Mouse (Mus musculus) E14TG2a.4 (cell line): ENCODE data around the gene Tubb4b.
A peak's percentile ranks its signal among the peaks of the same experiment; 100 is the strongest.

ENCODE experiments used
- H3K27me3 ChIP-seq: 2 replicates; pipeline ENCODE4 v1.6.1; 2014; ENCODE audit warnings: low read length, control low read depth; ENCODE audit not compliant: insufficient read depth
- H3K36me3 ChIP-seq: 2 replicates; pipeline ENCODE4 v1.6.1; 2014; ENCODE audit warnings: low read length, control low read depth; ENCODE audit not compliant: insufficient read depth
- H3K4me1 ChIP-seq: replicated peaks from 2 replicates; pipeline ENCODE4 v1.6.1; 2014; ENCODE audit warnings: low read depth, low read length, control low read depth
- H3K4me3 ChIP-seq: replicated peaks from 2 replicates; pipeline ENCODE4 v1.5.1; 2014; ENCODE audit warnings: mild to moderate bottlenecking, low read length
- H3K9me3 ChIP-seq: 2 replicates; pipeline ENCODE4 v1.6.1; 2014; ENCODE audit warnings: low read length, control low read depth
- CTCF ChIP-seq: conservative IDR thresholded peaks from 2 replicates; pipeline ENCODE4 v1.5.1; 2014; ENCODE audit warnings: low read length
- NANOG ChIP-seq: IDR thresholded peaks from 2 replicates; pipeline ENCODE4 v1.6.1; 2014; ENCODE audit warnings: borderline replicate concordance, low read length, mixed read lengths
- POU5F1 ChIP-seq: IDR thresholded peaks from 2 replicates; pipeline ENCODE4 v1.6.1; 2014; ENCODE audit warnings: low read length, borderline replicate concordance

Gene Tubb4b

GRCm38 (mm10) chr2:25240310-25240709 is 15.8 kb upstream of the Tubb4b start:
- Histone ChIP-seq H3K4me3 (peak overlapping the region; percentile 78), H3K27me3 (peaks cover 17% of the 10 kb centered on the region), H3K9me3 (no peaks in the 10 kb centered on the region), H3K36me3 (peaks cover 16% of the 10 kb centered on the region), H3K4me1 (peaks cover 85% of the 10 kb centered on the region)
- TF ChIP-seq CTCF (no peak), POU5F1 (no peak), NANOG (no peak)

- no peaks in the 10 kb centered on the region for H3K9me3 ChIP-seq
- H3K4me1 ChIP-seq: peaks cover 88% of the 10 kb centered on the region
- peaks cover 10% of the 10 kb centered on the region for H3K36me3 ChIP-seq
- peaks cover 17% of the 10 kb centered on the region for H3K27me3 ChIP-seq
- TF ChIP-seq CTCF (no peak), NANOG (no peak), POU5F1 (no peak)
- no peak overlapping the region for H3K4me3 ChIP-seq
Measured at GRCm38 (mm10) chr2:25239766-25240165, 15.3 kb upstream of the Tubb4b start.

- Histone ChIP-seq H3K27me3 (peaks cover 21% of the 10 kb centered on the region), H3K4me3 (no peak overlapping the region), H3K9me3 (no peaks in the 10 kb centered on the region), H3K4me1 (peaks cover 85% of the 10 kb centered on the region), H3K36me3 (no peaks in the 10 kb centered on the region)
- TF ChIP-seq NANOG: no peak
- no peak for TF ChIP-seq CTCF
- no peak for TF ChIP-seq POU5F1
Measured at GRCm38 (mm10) chr2:25238106-25238505, 13.6 kb upstream of the Tubb4b start.

- H3K4me1 ChIP-seq: peaks cover 84% of the 10 kb centered on the region
- no peaks in the 10 kb centered on the region for H3K36me3 ChIP-seq
- H3K9me3 ChIP-seq: no peaks in the 10 kb centered on the region
- TF ChIP-seq NANOG (no peak), POU5F1 (no peak), CTCF (no peak)
- H3K4me3 ChIP-seq: 0 out of 2 replicates have a peak overlapping the region, but pooled peaks have one; percentile 7
- peaks cover 17% of the 10 kb centered on the region for H3K27me3 ChIP-seq
Measured at GRCm38 (mm10) chr2:25237522-25237921, 13.0 kb upstream of the Tubb4b start.

GRCm38 (mm10) chr2:25236614-25237013 is 12.1 kb upstream of the Tubb4b start, which contains the start of gene Rnf224:
Rnf224 (minus strand) TSS chr2:25236787.
- Histone ChIP-seq H3K4me1 (peaks cover 91% of the 10 kb centered on the region), H3K27me3 (peaks cover 13% of the 10 kb centered on the region), H3K9me3 (no peaks in the 10 kb centered on the region), H3K36me3 (no peaks in the 10 kb centered on the region), H3K4me3 (peak within 1 kb of the TSS; percentile 27; the same call in 1 of the 2 replicates)
- TF ChIP-seq NANOG: no peak
- TF ChIP-seq POU5F1: no peak
- no peak for TF ChIP-seq CTCF

- peaks cover 88% of the 10 kb centered on the region for H3K4me1 ChIP-seq
- no peak overlapping the region for H3K4me3 ChIP-seq
- H3K27me3 ChIP-seq: peaks cover 8% of the 10 kb centered on the region
- no peaks in the 10 kb centered on the region for H3K9me3 ChIP-seq
- TF ChIP-seq POU5F1 (no peak), CTCF (no peak), NANOG (no peak)
- H3K36me3 ChIP-seq: no peaks in the 10 kb centered on the region
Measured at GRCm38 (mm10) chr2:25234551-25235220, 10.2 kb upstream of the Tubb4b start.

GRCm38 (mm10) chr2:25234050-25234449 is 9.5 kb upstream of the Tubb4b start, which contains the start of gene Slc34a3:
Slc34a3 (minus strand) TSS chr2:25234364.
- peaks cover 87% of the 10 kb centered on the region for H3K4me1 ChIP-seq
- H3K4me3 ChIP-seq: no peak within 1 kb of the TSS
- no peaks in the 10 kb centered on the region for H3K36me3 ChIP-seq
- H3K9me3 ChIP-seq: no peaks in the 10 kb centered on the region
- H3K27me3 ChIP-seq: peaks cover 8% of the 10 kb centered on the region
- TF ChIP-seq CTCF (no peak), POU5F1 (no peak), NANOG (no peak)

- peaks cover 87% of the 10 kb centered on the region for H3K4me1 ChIP-seq
- TF ChIP-seq CTCF: no peak
- no peak for TF ChIP-seq NANOG
- no peak for TF ChIP-seq POU5F1
- H3K9me3 ChIP-seq: no peaks in the 10 kb centered on the region
- H3K36me3 ChIP-seq: no peaks in the 10 kb centered on the region
- H3K4me3 ChIP-seq: no peak overlapping the region
- H3K27me3 ChIP-seq: peaks cover 8% of the 10 kb centered on the region
Measured at GRCm38 (mm10) chr2:25233421-25233820, 8.9 kb upstream of the Tubb4b start.
